ENCODE assay signal across 8 mouse cellular contexts in genomic region chr14:29443091-29444026, GRCm38 (mm10).
DNase-seq lines count a peak whose midpoint lies in the region; ATAC-seq lines count a peak whose summit lies in the region.

No protein-coding gene starts in this region.

- H3K4me2 ChIP-seq in forebrain, embryonic 11.5 days (ENCODE audit: low read depth, low read length, severe bottlenecking), result peak overlapping the region; percentile 24; the same call in 1 of the 2 replicates
- peak overlapping the region; percentile 33; the same call in 1 of the 2 replicates for H3K4me2 ChIP-seq in hindbrain, embryonic 16.5 days (ENCODE audit: low read length)
- peak overlapping the region; percentile 1; the same call in 1 of the 2 replicates for H3K4me2 ChIP-seq in neural tube, embryonic 12.5 days (replicated peaks)

- H3K36me3 ChIP-seq in forebrain, embryonic 11.5 days (ENCODE audit: control insufficient read depth, insufficient read depth, low read length), result no peaks in the 10 kb centered on the region
- H3K36me3 ChIP-seq in hindbrain, embryonic 16.5 days (ENCODE audit: control insufficient read depth, insufficient read depth, low read length), result no peaks in the 10 kb centered on the region
- H3K36me3 ChIP-seq in limb, embryonic 10.5 days, result no peaks in the 10 kb centered on the region
- H3K36me3 ChIP-seq in neural tube, embryonic 12.5 days, result no peaks in the 10 kb centered on the region

- H3K9me3 ChIP-seq in forebrain, embryonic 11.5 days (ENCODE audit: control insufficient read depth, low read length), result no peaks in the 10 kb centered on the region
- H3K9me3 ChIP-seq in hindbrain, embryonic 16.5 days (ENCODE audit: control insufficient read depth, low read length), result no peaks in the 10 kb centered on the region
- no peaks in the 10 kb centered on the region for H3K9me3 ChIP-seq in limb, embryonic 10.5 days (replicated peaks)
- no peaks in the 10 kb centered on the region for H3K9me3 ChIP-seq in neural tube, embryonic 12.5 days

- no peaks in the 10 kb centered on the region for H3K27me3 ChIP-seq in forebrain, embryonic 11.5 days (ENCODE audit: control insufficient read depth, insufficient read depth, low read length)
- H3K27me3 ChIP-seq in hindbrain, embryonic 16.5 days (replicated peaks; ENCODE audit: control insufficient read depth, insufficient read depth, low read length), result no peaks in the 10 kb centered on the region
- no peaks in the 10 kb centered on the region for H3K27me3 ChIP-seq in limb, embryonic 10.5 days (ENCODE audit: low read depth, poor library complexity, severe bottlenecking)
- no peaks in the 10 kb centered on the region for H3K27me3 ChIP-seq in neural tube, embryonic 12.5 days (replicated peaks)

- H3K4me1 ChIP-seq in forebrain, embryonic 11.5 days (replicated peaks; ENCODE audit: control insufficient read depth, insufficient read depth, low read length), result peaks cover 6% of the 10 kb centered on the region
- H3K4me1 ChIP-seq in hindbrain, embryonic 16.5 days (ENCODE audit: control insufficient read depth, insufficient read depth, low read depth, low read length), result peaks cover 9% of the 10 kb centered on the region
- peaks cover 23% of the 10 kb centered on the region for H3K4me1 ChIP-seq in limb, embryonic 10.5 days
- peaks cover 18% of the 10 kb centered on the region for H3K4me1 ChIP-seq in neural tube, embryonic 12.5 days

- 0 out of 2 replicates have a peak, but pooled peaks have one; percentile 27 for ATAC-seq in forebrain, embryonic 11.5 days (replicated peaks; ENCODE audit: low FRiP score)
- 0 out of 2 replicates have a peak, but pooled peaks have one; percentile 30 for ATAC-seq in hindbrain, embryonic 16.5 days
- ATAC-seq in neural tube, embryonic 12.5 days (ENCODE audit: low FRiP score, low read depth), result no peak

- 17% methylated on average over 15 of the region's 15 CpGs for WGBS in forebrain, embryonic 11.5 days
- WGBS in hindbrain, embryonic 16.5 days, result 16% methylated on average over 15 of the region's 15 CpGs
- 33% methylated on average over 15 of the region's 15 CpGs for WGBS in limb, embryonic 10.5 days
- WGBS in neural tube, embryonic 12.5 days, result 20% methylated on average over 15 of the region's 15 CpGs

- DNase-seq in ovary, postnatal 10 days (ENCODE audit: low spot score), result peak; percentile 23
- no peak for DNase-seq in ovary, adult 18-20 months (ENCODE audit: low spot score)
- peak; percentile 6 for DNase-seq in c-Kit-positive CD71-positive TER-119-negative erythroid progenitor cells, embryonic 14.5 days (ENCODE audit: low read depth)
- DNase-seq in forebrain, embryonic 11.5 days (ENCODE audit: low spot score), result peak; percentile 80
- DNase-seq in limb, embryonic 10.5 days (ENCODE audit: low spot score), result peak; percentile 61
- no peak for DNase-seq in spleen, postnatal 36 days (ENCODE audit: low spot score in 2 of 2)

- no peak overlapping the region for H3K27ac ChIP-seq in forebrain, embryonic 11.5 days (ENCODE audit: low read depth, low read length)
- no peak overlapping the region for H3K27ac ChIP-seq in hindbrain, embryonic 16.5 days (ENCODE audit: low read depth, low read length)
- H3K27ac ChIP-seq in limb, embryonic 10.5 days, result peak overlapping the region; percentile 75; the same call in 1 of the 2 replicates
- no peak overlapping the region for H3K27ac ChIP-seq in neural tube, embryonic 12.5 days

- no peak overlapping the region for H3K9ac ChIP-seq in forebrain, embryonic 11.5 days (ENCODE audit: low read length)
- no peak overlapping the region for H3K9ac ChIP-seq in hindbrain, embryonic 16.5 days (ENCODE audit: low read depth, low read length)
- no peak overlapping the region for H3K9ac ChIP-seq in neural tube, embryonic 12.5 days

- no peak overlapping the region for H3K4me3 ChIP-seq in forebrain, embryonic 11.5 days (ENCODE audit: low read depth, low read length)
- no peak overlapping the region for H3K4me3 ChIP-seq in hindbrain, embryonic 16.5 days (ENCODE audit: low read length)
- no peak overlapping the region for H3K4me3 ChIP-seq in limb, embryonic 10.5 days
- no peak overlapping the region for H3K4me3 ChIP-seq in neural tube, embryonic 12.5 days

Comparison
In these comparisons a context has a peak if more than half of its experiments do, and no peak if none do; other contexts are left out.
1. DNase-seq: peak in ovary, postnatal 10 days (single experiment), c-Kit-positive CD71-positive TER-119-negative erythroid progenitor cells, embryonic 14.5 days (single experiment), forebrain, embryonic 11.5 days (single experiment) and limb, embryonic 10.5 days (single experiment); none in ovary, adult 18-20 months (single experiment) and spleen, postnatal 36 days (0 of 2).
2. Peak in every context shown above with its lines, with median percentiles within 50 percentile points of each other: H3K4me2 ChIP-seq.